Mouse (Mus musculus) heart, embryonic 14.5 days (tissue): ENCODE results near the gene Tcaf2. TPM values are rescaled to one million over a fixed set of nuclear protein-coding genes. Genes with fewer than 3 reads are reported as not detected.

Source experiments
- polyA plus RNA-seq: library from polyadenylated mRNA; unstranded; fragments of >200 nt; fragmentation: Nextera tagmentation; extraction: Ambion mirVana; gene quantifications from 2 replicates; pipeline ENCODE4 v1.2.1, GENCODE M21; 2014

The Tcaf2 gene
- polyA plus RNA-seq, 1 experiment from 2014 or later: 1.4 TPM

Other genes starting within 250 kb of the Tcaf2 start
- gene Tas2r143, start 245.0 kb downstream of the Tcaf2 start, polyA plus RNA-seq: not detected in 2 replicates
- not detected in 2 replicates for gene Tas2r135, start 239.8 kb downstream of the Tcaf2 start, polyA plus RNA-seq
- gene Tas2r126, start 210.7 kb downstream of the Tcaf2 start, polyA plus RNA-seq: not detected in 2 replicates
- gene Olfr458, start 180.1 kb downstream of the Tcaf2 start, polyA plus RNA-seq: not detected in 2 replicates
- gene Olfr457, start 168.9 kb downstream of the Tcaf2 start, polyA plus RNA-seq: 0.07 TPM in 1 of 2 replicates, not detected in the other
- not detected in 2 replicates for gene Olfr456, start 158.0 kb downstream of the Tcaf2 start, polyA plus RNA-seq
- not detected in 2 replicates for gene Olfr455, start 97.7 kb downstream of the Tcaf2 start, polyA plus RNA-seq
- 0.08 TPM in 1 of 2 replicates, not detected in the other for gene Tcaf3, start 47.6 kb downstream of the Tcaf2 start, polyA plus RNA-seq
- gene Tcaf1, start 64.8 kb upstream of the Tcaf2 start, polyA plus RNA-seq: 50.9 and 52.2 TPM in 2 replicates
- not detected in 2 replicates for gene Olfr453, start 94.1 kb upstream of the Tcaf2 start, polyA plus RNA-seq
- not detected in 2 replicates for gene Olfr38, start 111.2 kb upstream of the Tcaf2 start, polyA plus RNA-seq
- not detected in 2 replicates for gene Olfr452, start 139.8 kb upstream of the Tcaf2 start, polyA plus RNA-seq
- not detected in 2 replicates for gene Olfr450, start 166.7 kb upstream of the Tcaf2 start, polyA plus RNA-seq
- gene Olfr449, start 189.1 kb upstream of the Tcaf2 start, polyA plus RNA-seq: not detected in 2 replicates
- not detected in 2 replicates for gene Olfr448, start 245.2 kb upstream of the Tcaf2 start, polyA plus RNA-seq